Mouse (Mus musculus) intestine, embryonic 16.5 days (tissue): Measurements from ENCODE around the gene Poc1a. TPM values are rescaled to one million over a fixed set of nuclear protein-coding genes. Genes with fewer than 3 reads are reported as not detected.

Experiments used
- ATAC-seq: fragments of 200-750 bp; cut with Nextera tagmentation; 2 replicates; pipeline ENCODE4 v1.8.0; 2017; ENCODE audit warnings: moderate TSS enrichment, moderate library complexity
- H3K27ac ChIP-seq: fragments of 300-500 bp; sonication (generic); 2 replicates; pipeline ENCODE4 v1.5.1; 2014; ENCODE audit warnings: mild to moderate bottlenecking, low read length
- H3K27me3 ChIP-seq: fragments of 300-500 bp; sonication (generic); replicated peaks from 2 replicates; pipeline ENCODE4 v1.6.1; 2014; ENCODE audit warnings: low read length, control low read depth, mixed read lengths; ENCODE audit not compliant: control insufficient read depth, insufficient read depth
- H3K36me3 ChIP-seq: fragments of 300-500 bp; sonication (generic); 2 replicates; pipeline ENCODE4 v1.6.1; 2014; ENCODE audit warnings: low read length, control low read depth; ENCODE audit not compliant: control insufficient read depth, insufficient read depth
- H3K4me1 ChIP-seq: fragments of 300-500 bp; sonication (generic); 2 replicates; pipeline ENCODE4 v1.6.1; 2014; ENCODE audit warnings: low read length, control low read depth, mixed read lengths; ENCODE audit not compliant: control insufficient read depth, insufficient read depth
- H3K4me2 ChIP-seq: fragments of 300-500 bp; sonication (generic); 2 replicates; pipeline ENCODE4 v1.6.1; 2014; ENCODE audit warnings: low read depth, low read length, control low read depth
- H3K4me3 ChIP-seq: fragments of 300-500 bp; sonication (generic); 2 replicates; pipeline ENCODE4 v1.5.1; 2014; ENCODE audit warnings: mild to moderate bottlenecking, low read length
- H3K9ac ChIP-seq: fragments of 300-500 bp; sonication (generic); 2 replicates; pipeline ENCODE4 v1.6.1; 2014; ENCODE audit warnings: low read depth, low read length
- H3K9me3 ChIP-seq: fragments of 300-500 bp; sonication (generic); 2 replicates; pipeline ENCODE4 v1.6.1; 2016; ENCODE audit warnings: low read length, control low read depth; ENCODE audit not compliant: control insufficient read depth
- WGBS: fragments of 180-500 bp; shearing (Covaris S2); extraction: QIAGEN DNeasy Blood & Tissue Kit; methylation state at CpG from one replicate; pipeline ENCODE4 v1.1.7; 2014; 5-methylcytosine and 5-hydroxymethylcytosine counted together
- polyA plus RNA-seq: library from polyadenylated mRNA; unstranded; fragments of >200 nt; fragmentation: Nextera tagmentation; extraction: Ambion mirVana; gene quantifications from 2 replicates; pipeline ENCODE4 v1.2.1, GENCODE M21; 2015

The Poc1a gene
- polyA plus RNA-seq, 1 experiment from 2014 or later: 29.1 TPM

- Histone ChIP-seq H3K27me3 (no peaks in the 10 kb centered on the region), H3K36me3 (peaks cover 27% of the 10 kb centered on the region), H3K4me3 (no peak overlapping the region), H3K27ac (no peak overlapping the region), H3K9ac (no peak overlapping the region), H3K4me1 (no peaks in the 10 kb centered on the region), H3K9me3 (no peaks in the 10 kb centered on the region), H3K4me2 (no peak overlapping the region)
- 96% methylated on average over 10 of the region's 10 CpGs for WGBS
- no peak for ATAC-seq
These were observed 43.0 kb upstream of the Poc1a start for GRCm38 (mm10) chr9:106237878-106238277.

- Histone ChIP-seq H3K27me3 (no peaks in the 10 kb centered on the region), H3K27ac (no peak overlapping the region), H3K9ac (no peak overlapping the region), H3K4me3 (no peak overlapping the region), H3K36me3 (peaks cover 15% of the 10 kb centered on the region), H3K4me1 (peaks cover 12% of the 10 kb centered on the region), H3K9me3 (no peaks in the 10 kb centered on the region), H3K4me2 (no peak overlapping the region)
- WGBS: 87% methylated on average over 10 of the region's 10 CpGs
- no peak for ATAC-seq
These were observed 39.2 kb upstream of the Poc1a start for GRCm38 (mm10) chr9:106241541-106242164.

- Histone ChIP-seq H3K36me3 (peaks cover 12% of the 10 kb centered on the region), H3K9me3 (no peaks in the 10 kb centered on the region), H3K27ac (peak overlapping the region; percentile 53), H3K4me3 (no peak overlapping the region), H3K27me3 (no peaks in the 10 kb centered on the region), H3K4me2 (no peak overlapping the region), H3K9ac (0 out of 2 replicates have a peak overlapping the region, but pooled peaks have one; percentile 3), H3K4me1 (peaks cover 16% of the 10 kb centered on the region)
- 54% methylated on average over 19 of the region's 19 CpGs for WGBS
- peak; percentile 13; the same call in 1 of the 2 replicates for ATAC-seq
These were observed 37.9 kb upstream of the Poc1a start for GRCm38 (mm10) chr9:106242813-106243488.

- Histone ChIP-seq H3K9me3 (no peaks in the 10 kb centered on the region), H3K4me3 (no peak overlapping the region), H3K27ac (peak overlapping the region; percentile 87), H3K27me3 (no peaks in the 10 kb centered on the region), H3K4me2 (no peak overlapping the region), H3K36me3 (no peaks in the 10 kb centered on the region), H3K4me1 (peaks cover 42% of the 10 kb centered on the region), H3K9ac (peak overlapping the region; percentile 36; the same call in 1 of the 2 replicates)
- peak; percentile 63 for ATAC-seq
- 55% methylated on average over 11 of the region's 11 CpGs for WGBS
These were observed 31.3 kb upstream of the Poc1a start for GRCm38 (mm10) chr9:106249550-106249949.

- H3K27ac ChIP-seq: peak overlapping the region; percentile 87
- H3K27me3 ChIP-seq: no peaks in the 10 kb centered on the region
- H3K4me3 ChIP-seq: no peak overlapping the region
- peak; percentile 77 for ATAC-seq
- H3K4me1 ChIP-seq: peaks cover 42% of the 10 kb centered on the region
- H3K9ac ChIP-seq: peak overlapping the region; percentile 36; the same call in 1 of the 2 replicates
- WGBS: 30% methylated on average over 4 of the region's 4 CpGs
- H3K9me3 ChIP-seq: no peaks in the 10 kb centered on the region
- H3K4me2 ChIP-seq: no peak overlapping the region
- no peaks in the 10 kb centered on the region for H3K36me3 ChIP-seq
These were observed 30.6 kb upstream of the Poc1a start for GRCm38 (mm10) chr9:106250245-106250644.

- ATAC-seq: no peak
- WGBS: 44% methylated on average over 8 of the region's 8 CpGs
These were observed 29.8 kb upstream of the Poc1a start for GRCm38 (mm10) chr9:106251066-106251465.

GRCm38 (mm10) chr9:106254001-106254400 lies 26.9 kb upstream of the Poc1a start:
- H3K9me3 ChIP-seq: no peaks in the 10 kb centered on the region
- H3K9ac ChIP-seq: no peak overlapping the region
- ATAC-seq: no peak
- H3K36me3 ChIP-seq: no peaks in the 10 kb centered on the region
- no peak overlapping the region for H3K27ac ChIP-seq
- peaks cover 22% of the 10 kb centered on the region for H3K4me1 ChIP-seq
- H3K27me3 ChIP-seq: no peaks in the 10 kb centered on the region
- 74% methylated on average over 2 of the region's 2 CpGs for WGBS
- no peak overlapping the region for H3K4me3 ChIP-seq
- no peak overlapping the region for H3K4me2 ChIP-seq

More at GRCm38 (mm10) chr9:106251066-106251465, 29.8 kb upstream of the Poc1a start:
- H3K4me2 ChIP-seq: no peak overlapping the region
- no peaks in the 10 kb centered on the region for H3K27me3 ChIP-seq
- no peak overlapping the region for H3K4me3 ChIP-seq
- H3K4me1 ChIP-seq: peaks cover 41% of the 10 kb centered on the region
- peak overlapping the region; percentile 87; the same call in 1 of the 2 replicates for H3K27ac ChIP-seq
- H3K9me3 ChIP-seq: no peaks in the 10 kb centered on the region
- H3K36me3 ChIP-seq: no peaks in the 10 kb centered on the region
- H3K9ac ChIP-seq: 0 out of 2 replicates have a peak overlapping the region, but pooled peaks have one; percentile 21

GRCm38 (mm10) chr9:106258412-106258811 lies 22.4 kb upstream of the Poc1a start:
- H3K9me3 ChIP-seq: no peaks in the 10 kb centered on the region
- WGBS: 85% methylated on average over 4 of the region's 4 CpGs
- no peak overlapping the region for H3K9ac ChIP-seq
- ATAC-seq: no peak
- no peaks in the 10 kb centered on the region for H3K27me3 ChIP-seq
- H3K27ac ChIP-seq: no peak overlapping the region
- no peaks in the 10 kb centered on the region for H3K36me3 ChIP-seq
- H3K4me1 ChIP-seq: no peaks in the 10 kb centered on the region
- H3K4me2 ChIP-seq: no peak overlapping the region
- no peak overlapping the region for H3K4me3 ChIP-seq

GRCm38 (mm10) chr9:106258990-106259389 lies 21.9 kb upstream of the Poc1a start:
- Histone ChIP-seq H3K9me3 (no peaks in the 10 kb centered on the region), H3K9ac (no peak overlapping the region), H3K4me1 (no peaks in the 10 kb centered on the region), H3K36me3 (no peaks in the 10 kb centered on the region), H3K27me3 (no peaks in the 10 kb centered on the region), H3K4me2 (no peak overlapping the region), H3K27ac (no peak overlapping the region), H3K4me3 (no peak overlapping the region)
- no peak for ATAC-seq
- 61% methylated on average over 5 of the region's 5 CpGs for WGBS
